Mouse (Mus musculus) thymus, adult 2 months (tissue): ENCODE data around the gene Polr1d. TPM values are rescaled to one million over a fixed set of nuclear protein-coding genes. Genes with fewer than 3 reads are reported as not detected.

Source experiments
- DNase-seq: peaks from one replicate; pipeline ENCODE4 v3.0.0; 2021
- H3K27ac ChIP-seq: fragments of 200-500 bp; 2 replicates; pipeline ENCODE4 v1.5.1; 2012; ENCODE audit warnings: low read length, control low read depth; ENCODE audit not compliant: control insufficient read depth, insufficient read depth
- H3K27me3 ChIP-seq: fragments of 200-500 bp; 2 replicates; pipeline ENCODE4 v1.6.1; 2012; ENCODE audit warnings: mild to moderate bottlenecking, low read length, moderate library complexity, mixed read lengths; ENCODE audit not compliant: control insufficient read depth, insufficient read depth
- H3K36me3 ChIP-seq: fragments of 200-500 bp; 2 replicates; pipeline ENCODE4 v1.6.1; 2012; ENCODE audit warnings: mild to moderate bottlenecking, low read length, moderate library complexity; ENCODE audit not compliant: control insufficient read depth, insufficient read depth
- H3K4me1 ChIP-seq: fragments of 200-500 bp; replicated peaks from 2 replicates; pipeline ENCODE4 v1.6.1; 2012; ENCODE audit warnings: low read length; ENCODE audit not compliant: control insufficient read depth, insufficient read depth
- H3K4me3 ChIP-seq: fragments of 200-500 bp; 2 replicates; pipeline ENCODE4 v1.5.1; 2012; ENCODE audit warnings: mild to moderate bottlenecking, low read length, control low read depth, moderate library complexity; ENCODE audit not compliant: control insufficient read depth, insufficient read depth
- CTCF ChIP-seq: fragments of 200-500 bp; IDR thresholded peaks from 2 replicates; pipeline ENCODE4 v1.5.1; 2012; ENCODE audit warnings: mild to moderate bottlenecking, control low read depth, low read length, moderate library complexity, borderline replicate concordance; ENCODE audit not compliant: control insufficient read depth, poor library complexity, insufficient read depth; ENCODE audit errors: extremely low read depth
- POLR2A ChIP-seq: fragments of 200-500 bp; IDR thresholded peaks from 2 replicates; pipeline ENCODE4 v1.6.1; 2012; ENCODE audit warnings: mild to moderate bottlenecking, low read length, control low read depth, moderate library complexity; ENCODE audit not compliant: control insufficient read depth, poor library complexity, insufficient read depth; ENCODE audit errors: extremely low read depth
- WGBS: fragments of 180-500 bp; shearing (Covaris S2); methylation state at CpG from one replicate; pipeline ENCODE4 v1.1.7; 2018; 5-methylcytosine and 5-hydroxymethylcytosine counted together
- polyA plus RNA-seq: library from polyadenylated mRNA; depleted of rRNA; stranded (reverse); fragments of >200 nt; gene quantifications from 2 replicates; pipeline ENCODE4 v1.2.3, GENCODE M21; 2012

Gene Polr1d
- polyA plus RNA-seq, 1 experiment = 55.1 TPM

DNA sequence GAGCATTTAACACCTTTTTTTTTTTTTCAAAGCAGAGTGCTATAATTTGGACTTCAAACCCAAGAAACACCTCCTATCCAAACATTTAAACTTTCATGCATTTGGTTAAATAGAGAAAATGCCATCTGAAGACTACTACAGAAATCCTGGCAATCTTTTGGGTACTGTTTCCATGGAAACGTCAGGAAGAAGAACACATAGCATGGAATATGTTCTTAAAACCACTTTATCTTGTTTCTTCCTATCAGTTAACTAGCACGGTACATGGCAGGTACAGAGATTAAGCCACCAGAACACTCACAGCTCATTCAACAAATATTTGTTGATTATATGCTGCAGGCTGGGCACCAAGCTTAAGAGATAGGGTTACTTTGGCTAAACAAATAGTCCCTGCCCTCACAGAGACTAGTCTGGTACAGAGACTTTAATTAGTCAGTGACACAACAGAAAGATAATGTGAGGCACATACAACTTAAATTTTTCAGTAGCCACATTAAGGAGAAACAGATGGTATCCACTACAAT, 22.0 kb upstream of the Polr1d start:
- Histone ChIP-seq H3K27ac (no peak overlapping the region), H3K4me3 (no peak overlapping the region), H3K27me3 (no peaks in the 10 kb centered on the region), H3K36me3 (no peaks in the 10 kb centered on the region), H3K4me1 (peaks cover 18% of the 10 kb centered on the region)
- TF ChIP-seq CTCF = no peak
- no peak for TF ChIP-seq POLR2A
- DNase-seq = no peak
- WGBS = 97% methylated on average over 2 of the region's 2 CpGs

DNA sequence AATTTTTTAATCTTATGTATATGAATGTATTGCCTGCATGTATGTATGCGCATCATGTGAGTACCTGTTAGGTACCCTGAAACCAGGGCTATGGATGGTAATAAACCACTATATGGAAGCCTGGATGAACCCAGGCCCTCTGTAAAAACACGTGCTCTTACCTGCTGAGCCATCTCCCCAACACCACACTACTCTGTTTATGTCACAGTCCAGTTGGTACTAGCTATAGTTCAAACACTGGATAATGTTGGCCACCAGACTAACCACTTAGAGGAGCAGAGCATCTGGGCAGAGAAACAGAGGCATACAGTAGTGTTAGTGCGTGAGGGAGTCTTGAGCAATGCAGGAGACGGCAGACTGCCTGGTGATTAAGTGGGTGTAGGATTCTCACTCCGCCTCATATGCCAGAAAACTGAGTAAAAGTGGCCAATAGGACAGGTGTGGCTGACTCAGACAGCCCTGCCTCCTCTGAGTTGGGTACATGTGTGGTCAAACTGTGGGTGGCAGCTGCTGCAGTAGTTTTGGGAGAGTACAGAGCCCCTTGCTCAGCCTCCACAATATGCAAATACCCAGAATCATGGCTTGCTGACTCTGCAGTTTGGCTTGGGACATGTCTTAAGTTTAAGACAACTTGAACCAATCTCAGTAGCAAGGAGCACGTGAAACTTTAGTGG, 21.1 kb upstream of the Polr1d start:
- Histone ChIP-seq H3K4me3 (no peak overlapping the region), H3K27ac (no peak overlapping the region), H3K36me3 (no peaks in the 10 kb centered on the region), H3K27me3 (no peaks in the 10 kb centered on the region), H3K4me1 (peaks cover 19% of the 10 kb centered on the region)
- no peak for DNase-seq
- TF ChIP-seq CTCF (no peak), POLR2A (no peak)
- WGBS = 86% methylated on average over 6 of the region's 6 CpGs

DNA sequence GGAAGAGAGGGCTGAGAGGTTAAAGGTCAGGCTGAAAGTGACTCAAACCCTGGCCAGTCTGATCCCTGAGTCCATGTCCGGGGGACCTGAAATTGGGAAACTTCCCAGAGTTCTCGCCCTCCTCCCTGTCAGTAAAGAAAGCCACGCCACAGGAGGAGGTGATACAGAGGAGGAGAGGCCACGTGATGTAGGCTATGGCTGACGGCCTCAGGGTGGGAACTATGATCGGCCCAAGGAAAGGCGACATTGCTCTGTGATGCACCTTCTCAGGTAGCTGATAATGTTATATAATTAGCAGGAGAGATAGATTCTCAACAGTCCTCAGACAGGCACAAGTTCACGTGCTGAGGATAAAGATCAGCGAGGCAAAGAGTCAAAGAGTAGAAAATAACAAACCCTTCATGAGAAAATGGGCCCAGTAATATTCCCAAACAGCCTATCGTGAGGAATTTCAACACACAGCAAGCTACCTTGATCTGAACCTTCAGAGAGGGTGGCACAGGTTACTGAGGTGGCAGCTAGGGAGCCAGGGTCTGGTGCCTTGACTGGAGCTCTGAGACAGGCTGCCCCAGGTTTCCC, 20.0 kb upstream of the Polr1d start:
- DNase-seq = no peak
- Histone ChIP-seq H3K4me3 (no peak overlapping the region), H3K27ac (no peak overlapping the region), H3K36me3 (no peaks in the 10 kb centered on the region), H3K4me1 (peaks cover 16% of the 10 kb centered on the region), H3K27me3 (no peaks in the 10 kb centered on the region)
- TF ChIP-seq CTCF (no peak), POLR2A (no peak)
- WGBS = 95% methylated on average over 10 of the region's 10 CpGs

DNA sequence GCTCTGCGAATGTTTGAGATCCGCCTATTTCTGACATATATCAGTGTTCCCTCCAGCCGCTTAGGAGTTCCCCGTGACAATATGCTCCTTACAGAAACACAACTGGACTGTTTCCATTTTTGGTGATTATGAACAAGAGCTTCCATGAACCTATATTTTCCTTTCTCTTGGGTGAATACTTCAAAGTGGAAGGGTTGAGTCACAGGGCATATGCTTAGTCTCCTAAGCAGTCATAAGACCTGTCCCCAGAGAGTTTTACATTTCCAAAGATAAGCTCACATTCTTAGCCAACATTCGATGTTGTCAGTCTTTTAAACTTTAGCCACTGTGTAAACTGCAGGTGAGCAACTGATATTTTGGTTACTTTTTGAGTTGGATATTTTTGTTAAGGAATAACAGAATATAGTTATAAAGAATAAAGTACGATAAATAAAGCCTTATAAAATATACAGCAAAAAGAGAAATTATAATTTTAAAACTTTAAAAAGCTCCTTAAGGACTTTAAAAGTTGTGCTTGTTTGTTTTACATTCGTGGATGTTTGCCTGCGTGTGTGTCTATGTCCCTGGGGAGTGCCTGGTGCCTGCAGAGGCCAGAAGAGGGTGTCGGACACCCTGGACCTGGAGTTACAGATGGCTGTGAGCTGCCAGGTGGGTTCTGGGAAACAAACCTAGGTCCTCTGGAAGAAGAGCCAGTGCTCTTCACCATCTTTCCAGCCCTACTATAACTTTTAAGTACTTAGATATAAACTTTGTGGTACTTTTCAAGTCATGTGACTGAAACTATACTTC, 19.0 kb upstream of the Polr1d start:
- Histone ChIP-seq H3K27ac (no peak overlapping the region), H3K27me3 (no peaks in the 10 kb centered on the region), H3K4me1 (peaks cover 12% of the 10 kb centered on the region), H3K4me3 (no peak overlapping the region), H3K36me3 (no peaks in the 10 kb centered on the region)
- no peak for TF ChIP-seq POLR2A
- TF ChIP-seq CTCF = no peak
- 93% methylated on average over 9 of the region's 9 CpGs for WGBS
- DNase-seq = no peak

DNA sequence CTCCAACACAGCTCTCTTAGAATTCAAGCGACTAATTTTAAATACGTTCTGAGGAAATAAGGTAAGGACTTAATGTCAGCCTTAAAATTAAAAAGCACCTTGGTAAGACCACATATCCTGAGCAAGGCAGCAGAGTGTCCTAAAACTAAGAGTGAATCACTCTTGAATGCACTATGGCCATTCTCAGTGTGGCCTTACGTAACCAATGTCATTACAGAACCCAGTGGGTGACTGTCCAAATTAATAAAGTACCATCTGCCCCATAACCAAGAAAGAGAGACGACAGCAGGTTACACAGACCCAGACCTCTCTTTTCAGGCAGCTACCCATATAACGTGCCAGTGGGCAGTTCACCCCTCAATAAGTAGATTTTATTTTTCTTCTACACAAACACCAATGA, 18.2 kb upstream of the Polr1d start:
- H3K4me1 ChIP-seq = peaks cover 13% of the 10 kb centered on the region
- no peak for DNase-seq
- 94% methylated on average over 5 of the region's 5 CpGs for WGBS

DNA sequence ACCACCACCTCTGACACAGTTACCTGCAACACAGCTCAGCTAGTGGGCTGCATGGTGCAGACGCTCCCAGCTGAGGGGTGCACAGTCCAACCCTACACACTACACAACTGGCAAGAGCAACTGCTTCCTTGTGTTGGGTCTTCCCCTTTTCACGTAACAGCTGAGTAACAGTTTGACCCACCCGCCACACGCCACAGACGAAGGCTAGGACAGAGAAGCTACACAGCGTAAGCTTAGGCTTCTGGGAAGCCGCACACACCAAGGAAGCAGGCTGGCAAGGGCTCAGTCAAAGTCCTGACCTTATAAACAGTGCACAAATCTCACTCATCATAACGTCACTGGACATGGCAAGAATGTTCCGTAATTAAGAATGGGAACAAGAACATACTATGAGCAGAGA, 17.5 kb upstream of the Polr1d start:
- H3K27ac ChIP-seq = no peak overlapping the region
- H3K36me3 ChIP-seq = no peaks in the 10 kb centered on the region
- WGBS = 71% methylated on average over 9 of the region's 9 CpGs

More for the DNA sequence above, 18.2 kb upstream of the Polr1d start:
- TF ChIP-seq POLR2A (no peak), CTCF (no peak)
- no peak overlapping the region for H3K4me3 ChIP-seq
- no peaks in the 10 kb centered on the region for H3K36me3 ChIP-seq
- no peaks in the 10 kb centered on the region for H3K27me3 ChIP-seq
- H3K27ac ChIP-seq = no peak overlapping the region

More for the DNA sequence above, 17.5 kb upstream of the Polr1d start:
- H3K4me3 ChIP-seq = no peak overlapping the region
- H3K4me1 ChIP-seq = peaks cover 17% of the 10 kb centered on the region
- no peaks in the 10 kb centered on the region for H3K27me3 ChIP-seq
- no peak for DNase-seq
- TF ChIP-seq CTCF (no peak), POLR2A (no peak)
